Mouse (Mus musculus): ENCODE data around the gene Tmem88b. TPM values are rescaled to one million over a fixed set of nuclear protein-coding genes. Genes with fewer than 3 reads are reported as not detected.
"Not testable (repeated sequence)": the region's sequence is repeated elsewhere in the genome, so short reads cannot be mapped to it uniquely, and the experiment has no call there.

The Tmem88b gene
- total RNA-seq (2021), result 1 to 10 TPM; 4.6 to 4.9 TPM

DNA sequence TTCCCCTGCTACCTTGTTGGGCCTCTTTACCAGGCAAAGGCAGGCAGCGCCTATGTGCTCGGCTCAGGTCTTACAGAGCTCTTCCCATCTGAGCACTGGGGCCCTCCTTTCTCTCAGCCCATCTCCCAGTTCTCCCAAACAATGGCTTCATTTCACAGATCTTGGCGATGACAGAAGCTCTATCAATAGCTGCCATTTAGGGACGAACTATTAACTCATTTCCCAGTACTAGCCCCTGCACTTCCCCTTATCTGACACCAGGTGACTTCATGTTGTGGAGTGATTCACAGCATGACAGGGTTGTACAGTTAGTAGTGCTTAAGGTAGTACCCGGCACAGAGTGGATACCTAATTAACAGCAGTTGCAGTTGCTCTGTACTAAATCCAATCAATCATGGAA lies at the start of gene Tmem88b:
Gene Tmem88b (minus strand): TSS at position 56 of the 400 bp plus-strand sequence.
- no peak for DNase-seq

DNA sequence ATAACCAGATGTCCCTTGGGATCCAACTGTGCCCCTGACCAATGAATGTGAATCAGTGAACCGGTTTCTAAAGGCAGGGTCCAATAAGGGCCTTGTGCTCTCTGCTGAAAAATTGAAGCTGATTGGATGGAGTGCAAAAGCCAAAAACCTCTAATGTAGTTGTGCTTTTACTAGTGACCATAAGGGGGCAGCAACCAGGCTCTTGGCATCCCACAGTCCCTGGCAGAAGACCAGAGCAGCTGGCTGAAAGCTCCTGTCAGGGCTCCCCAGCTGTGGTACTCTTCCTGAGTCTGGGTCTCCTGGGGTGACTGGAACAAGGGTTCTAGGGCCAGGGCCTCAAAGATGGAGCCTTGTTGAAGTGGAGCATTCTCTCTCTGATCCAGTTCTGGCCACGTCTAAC lies 48.2 kb upstream of the Tmem88b start:
- peak; percentile 92 for DNase-seq

DNA sequence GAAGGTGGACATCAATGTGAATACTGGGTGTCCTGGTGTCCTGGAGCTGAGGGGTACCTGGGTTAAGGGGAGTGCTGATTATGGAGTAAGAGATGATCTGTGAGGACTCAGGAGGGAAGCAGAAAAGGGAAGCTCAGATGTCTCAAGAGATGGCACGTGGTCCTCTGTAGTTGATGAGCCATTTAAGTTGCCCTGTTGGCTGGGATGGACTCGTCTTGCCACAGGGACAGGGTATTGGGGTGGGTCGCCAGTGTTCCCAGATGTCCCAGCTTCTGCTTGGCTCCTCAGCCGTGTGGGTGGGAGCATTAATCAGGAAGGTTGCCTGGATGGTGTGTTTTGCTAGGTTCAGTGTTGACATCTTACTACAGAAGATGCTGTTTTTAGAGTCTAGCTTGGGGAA lies 47.6 kb upstream of the Tmem88b start:
- DNase-seq, result no peak

DNA sequence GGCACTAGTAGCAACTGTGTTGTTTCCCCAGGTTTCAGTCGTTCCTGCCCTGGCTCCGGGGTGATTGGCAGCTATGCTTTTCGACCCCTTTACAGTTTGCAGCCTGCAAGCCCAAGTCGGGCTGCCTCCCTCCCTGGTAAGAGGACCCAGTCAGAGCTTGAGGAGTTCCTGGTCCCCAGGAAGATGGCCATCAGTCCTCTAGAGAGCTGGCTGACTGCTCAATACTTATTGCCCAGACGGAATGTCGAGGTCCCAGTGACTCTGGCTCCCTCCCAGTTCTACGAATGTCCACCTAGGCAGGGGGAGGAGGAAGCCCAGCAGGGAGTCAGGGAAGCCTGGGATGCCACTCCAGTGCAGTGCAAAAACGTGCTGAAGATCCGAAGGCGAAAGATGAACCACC lies 46.6 kb upstream of the Tmem88b start:
- DNase-seq, result no peak

DNA sequence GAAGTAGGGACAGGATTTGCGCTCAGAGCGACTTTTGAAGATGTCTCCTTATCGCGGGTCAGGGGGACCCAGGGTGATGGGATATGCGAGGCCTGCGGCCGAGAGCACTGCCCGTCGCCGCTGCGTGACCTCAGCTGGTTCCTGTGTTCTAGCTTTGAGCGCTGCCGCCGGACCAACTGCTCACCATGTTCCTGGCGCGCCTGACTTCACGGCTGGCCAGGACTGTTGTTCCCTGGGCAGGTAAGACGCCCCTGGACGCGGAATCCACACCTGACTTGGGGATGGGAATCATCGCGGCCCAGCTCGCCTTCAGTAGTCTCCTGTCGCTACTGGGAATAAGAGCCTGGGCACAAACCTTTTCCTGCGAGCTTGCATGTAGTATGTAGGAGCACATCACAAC lies 46.2 kb upstream of the Tmem88b start:
- no peak for DNase-seq

DNA sequence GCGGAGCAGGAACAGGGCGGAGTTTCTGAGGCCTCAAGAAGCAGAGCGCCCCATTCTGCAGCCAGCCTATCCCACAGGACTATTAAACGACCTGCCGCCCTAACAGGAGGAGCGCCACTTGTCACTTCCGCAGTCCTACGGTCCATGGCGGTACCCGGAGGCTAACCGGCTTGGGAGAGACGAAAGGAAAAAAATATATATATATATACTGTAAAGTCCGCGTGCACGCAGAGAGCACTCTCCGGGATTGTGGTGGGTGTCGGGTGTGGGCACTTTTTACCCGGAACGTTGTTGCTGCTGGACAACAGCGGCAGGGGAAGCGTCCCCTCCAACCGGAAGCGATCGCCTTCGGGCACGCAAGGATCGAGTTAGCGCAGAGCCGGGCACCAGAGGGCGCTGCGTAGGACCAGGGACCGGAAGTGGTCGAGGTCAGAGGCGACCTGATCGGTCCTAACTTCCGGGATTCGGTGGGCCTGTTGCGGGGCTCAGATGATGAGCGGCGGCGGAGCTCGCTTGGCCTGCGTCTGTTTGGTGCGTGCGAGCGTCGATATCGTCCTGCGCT lies 45.6 kb upstream of the Tmem88b start, which contains the start of gene Aurkaip1:
Gene Aurkaip1 (plus strand): TSS at position 68 of the 562 bp plus-strand sequence.
- peak; percentile 98 for DNase-seq

DNA sequence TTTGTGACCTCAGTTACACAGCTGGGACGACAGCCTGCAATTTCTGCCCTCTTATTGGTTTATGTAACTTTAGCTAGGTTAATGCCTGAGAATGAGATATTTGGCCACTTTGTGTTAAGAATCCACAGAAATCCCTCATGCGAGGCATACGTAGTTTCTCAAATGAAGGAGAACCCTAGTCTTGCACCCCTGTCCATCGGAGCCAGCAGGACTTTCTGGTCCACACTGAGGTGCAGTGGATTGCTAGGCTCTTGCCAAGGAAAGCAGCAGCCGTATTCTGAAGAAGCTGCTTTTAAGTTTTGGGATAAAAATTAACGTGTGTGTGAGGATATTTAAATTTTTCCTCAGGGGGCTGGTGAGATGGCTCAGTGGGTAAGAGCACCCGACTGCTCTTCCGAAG lies 44.9 kb upstream of the Tmem88b start:
- no peak for DNase-seq

DNA sequence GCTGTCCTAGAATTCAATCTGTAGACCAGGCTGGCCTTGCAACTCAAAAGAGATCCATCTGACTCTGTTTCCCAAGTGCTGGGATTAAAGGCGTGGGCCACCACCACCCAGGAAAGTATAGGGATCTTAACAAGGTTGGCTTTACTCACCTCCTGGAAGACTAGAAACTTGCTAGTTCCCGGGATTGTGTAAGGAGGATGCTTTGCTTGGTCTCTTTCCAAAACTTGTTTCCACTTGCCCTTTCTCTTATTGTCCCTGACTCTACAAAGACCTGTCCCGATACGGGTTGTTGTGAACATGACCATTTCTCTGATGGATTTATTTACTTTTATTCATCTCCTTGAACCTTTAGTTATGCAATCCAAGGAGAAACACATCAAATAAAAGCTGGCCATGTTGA lies 44.2 kb upstream of the Tmem88b start:
- DNase-seq, result no peak

DNA sequence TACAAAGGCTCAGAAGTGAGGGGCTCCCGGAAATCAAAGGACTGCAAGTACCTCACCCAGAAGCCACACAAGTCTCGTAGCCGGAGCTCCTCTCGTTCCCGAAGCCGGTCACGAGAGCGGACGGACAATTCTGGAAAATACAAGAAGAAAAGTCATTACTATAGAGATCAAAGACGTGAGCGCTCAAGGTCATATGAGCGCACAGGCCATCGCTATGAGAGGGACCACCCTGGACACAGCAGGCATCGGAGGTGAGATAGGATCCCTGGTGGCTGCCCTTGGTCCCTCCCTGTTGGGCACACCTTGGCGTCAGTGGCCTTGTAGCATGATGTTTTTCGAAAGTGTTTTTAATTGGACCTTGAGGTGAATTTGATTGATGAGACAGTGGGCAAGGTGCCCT lies 37.8 kb upstream of the Tmem88b start:
- DNase-seq, result no peak

DNA sequence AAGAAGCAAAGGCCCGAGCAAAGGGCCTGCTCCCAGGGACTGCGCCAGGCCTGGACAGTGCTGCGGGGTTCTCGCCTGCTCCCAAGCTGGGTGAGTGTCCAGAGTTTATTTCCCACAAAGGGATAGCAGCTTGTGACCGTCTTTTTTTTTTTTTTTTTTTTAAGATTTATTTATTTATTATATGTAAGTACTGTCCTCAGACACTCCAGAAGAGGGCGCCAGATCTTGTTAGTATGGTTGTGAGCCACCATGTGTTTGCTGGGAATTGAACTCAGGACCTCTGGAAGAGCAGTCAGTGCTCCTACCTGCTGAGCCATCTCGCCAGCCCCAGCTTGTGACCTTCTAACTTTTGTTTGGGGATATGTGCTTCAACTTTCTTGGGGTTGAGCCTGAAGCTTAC lies 35.4 kb upstream of the Tmem88b start:
- peak; percentile 51 for DNase-seq

DNA sequence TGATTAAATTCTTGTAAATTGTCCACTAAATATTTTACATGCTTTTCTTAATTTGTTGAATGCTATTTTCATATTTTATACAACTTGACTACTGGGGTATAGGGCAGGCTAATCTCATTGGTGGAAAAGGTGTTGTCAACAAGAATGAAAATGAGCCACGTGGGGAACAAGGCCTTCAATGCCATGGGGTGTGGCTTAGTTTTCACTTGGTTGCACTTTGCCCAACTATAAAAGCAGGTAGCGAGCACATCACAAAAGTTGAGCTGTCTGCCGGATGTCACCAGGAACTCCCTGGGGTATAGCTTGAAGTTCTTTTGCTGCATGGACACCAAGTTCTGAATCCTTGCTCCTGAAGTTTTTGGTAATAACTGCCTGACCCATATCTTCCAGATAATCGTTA lies 31.9 kb upstream of the Tmem88b start:
- no peak for DNase-seq

DNA sequence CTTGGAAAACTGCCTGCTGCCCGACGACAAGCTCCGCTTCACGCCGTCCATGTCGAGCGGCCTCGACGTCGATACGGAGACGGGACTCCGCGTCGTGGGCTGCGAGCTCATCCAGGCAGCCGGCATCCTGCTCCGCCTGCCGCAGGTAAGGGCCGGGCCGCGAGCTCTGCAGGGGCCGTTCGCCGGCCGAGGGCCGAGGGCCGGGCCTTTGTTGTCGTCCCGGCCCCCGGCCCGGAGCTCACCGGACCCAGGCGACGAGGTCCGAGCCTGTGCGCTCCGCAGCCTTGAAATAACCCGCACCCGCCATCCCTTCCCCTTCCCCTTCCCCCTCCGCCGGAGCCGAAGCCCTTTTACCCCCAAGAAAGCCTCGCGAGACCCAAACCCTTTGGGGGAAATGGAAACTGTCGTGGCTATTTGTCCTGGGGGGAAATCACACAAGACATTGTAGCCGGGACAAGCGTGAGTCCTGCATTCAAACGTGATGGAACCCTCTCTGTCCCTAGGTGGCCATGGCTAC lies 27.0 kb upstream of the Tmem88b start:
- DNase-seq, result peak; percentile 65

DNA sequence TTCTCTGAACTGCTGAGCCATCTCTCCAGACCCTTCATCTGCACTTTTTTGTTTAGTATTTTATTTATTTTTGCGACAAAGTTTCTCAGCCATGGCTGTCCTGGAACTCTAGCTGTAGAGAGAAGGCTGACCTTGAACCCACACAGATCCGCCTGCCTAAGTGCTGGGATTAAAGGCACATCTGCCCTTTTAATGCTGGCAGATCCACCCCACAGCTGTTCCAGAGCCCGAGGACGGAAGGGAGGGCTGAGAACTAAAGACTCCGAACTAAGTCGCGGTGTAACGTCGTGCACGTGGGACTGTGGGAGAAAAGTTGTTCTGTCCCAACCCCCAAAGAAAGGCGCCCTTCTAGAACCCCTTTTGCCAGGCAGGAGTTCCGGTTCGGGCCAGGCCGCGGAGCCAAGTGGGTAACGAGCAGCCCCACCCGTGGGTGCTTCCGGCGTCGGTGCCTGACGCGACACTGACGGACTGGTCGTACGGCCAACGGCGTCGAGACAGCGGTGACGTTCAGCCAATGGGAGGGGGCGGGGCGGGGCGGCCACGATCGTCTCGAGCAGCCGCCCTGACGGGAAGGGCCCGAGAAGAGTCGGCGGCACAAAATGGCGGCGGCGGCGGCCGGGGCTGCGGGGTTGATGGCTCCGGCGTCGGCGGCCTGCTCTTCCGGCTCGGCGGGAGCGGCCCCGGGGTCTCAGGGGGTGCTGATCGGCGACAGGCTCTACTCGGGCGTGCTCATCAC lies 26.4 kb upstream of the Tmem88b start, which contains the start of gene Ccnl2:
Gene Ccnl2 (plus strand): TSS at position 561 of the 736 bp plus-strand sequence.
- peak; percentile 94 for DNase-seq

DNA sequence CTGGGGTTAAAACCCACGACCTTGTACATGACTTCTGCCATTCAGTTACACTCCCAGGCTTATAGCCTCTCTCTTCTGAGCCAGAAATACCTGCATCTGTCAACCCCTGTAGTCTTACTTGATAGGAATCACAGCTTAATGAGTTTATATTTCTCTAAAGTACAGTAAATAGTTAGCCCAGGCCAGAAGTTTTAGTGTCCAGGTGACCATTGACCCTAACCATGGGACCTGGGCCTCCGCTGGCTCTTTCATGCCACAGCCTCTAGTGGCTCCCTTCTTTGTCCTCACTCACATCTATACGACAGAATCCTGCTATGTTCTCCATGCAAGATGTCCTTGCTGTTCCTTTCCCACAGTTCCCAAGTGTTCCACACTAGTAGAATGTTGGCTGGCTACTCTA lies 22.2 kb upstream of the Tmem88b start:
- no peak for DNase-seq

DNA sequence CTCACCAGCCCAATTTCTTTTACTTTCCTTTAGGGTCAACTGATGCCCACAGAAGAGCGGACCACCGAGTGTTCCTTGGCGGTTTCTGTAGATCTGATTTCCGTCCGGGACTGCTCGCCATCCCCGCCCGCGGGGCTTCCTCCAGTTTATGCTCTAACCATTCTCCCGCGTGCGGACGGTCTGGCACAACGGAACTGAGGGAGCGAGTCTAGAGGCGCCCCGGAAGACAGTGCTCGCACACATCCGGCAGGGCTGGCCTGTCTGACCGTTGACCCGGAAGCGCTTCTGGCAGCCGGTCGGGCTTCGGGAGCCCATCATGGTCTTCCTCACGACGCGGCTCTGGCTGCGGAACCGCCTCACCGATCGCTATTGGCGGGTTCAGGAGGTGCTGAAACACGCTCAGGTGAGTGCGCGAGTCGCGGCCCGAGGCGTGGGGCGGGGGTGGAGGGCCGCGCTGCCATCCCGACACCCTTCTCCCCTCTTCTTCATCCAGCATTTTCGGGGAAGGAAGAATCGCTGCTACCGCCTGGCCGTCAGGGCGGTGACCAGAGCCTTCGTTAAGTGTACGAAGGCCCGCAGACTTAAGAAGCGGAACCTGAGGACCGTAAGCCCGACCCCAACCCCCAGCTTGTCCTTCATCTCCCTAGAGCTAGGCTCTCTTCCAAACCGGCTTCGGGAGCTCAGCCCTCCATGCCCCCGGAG lies 17.8 kb upstream of the Tmem88b start:
- peak; percentile 98 for DNase-seq

DNA sequence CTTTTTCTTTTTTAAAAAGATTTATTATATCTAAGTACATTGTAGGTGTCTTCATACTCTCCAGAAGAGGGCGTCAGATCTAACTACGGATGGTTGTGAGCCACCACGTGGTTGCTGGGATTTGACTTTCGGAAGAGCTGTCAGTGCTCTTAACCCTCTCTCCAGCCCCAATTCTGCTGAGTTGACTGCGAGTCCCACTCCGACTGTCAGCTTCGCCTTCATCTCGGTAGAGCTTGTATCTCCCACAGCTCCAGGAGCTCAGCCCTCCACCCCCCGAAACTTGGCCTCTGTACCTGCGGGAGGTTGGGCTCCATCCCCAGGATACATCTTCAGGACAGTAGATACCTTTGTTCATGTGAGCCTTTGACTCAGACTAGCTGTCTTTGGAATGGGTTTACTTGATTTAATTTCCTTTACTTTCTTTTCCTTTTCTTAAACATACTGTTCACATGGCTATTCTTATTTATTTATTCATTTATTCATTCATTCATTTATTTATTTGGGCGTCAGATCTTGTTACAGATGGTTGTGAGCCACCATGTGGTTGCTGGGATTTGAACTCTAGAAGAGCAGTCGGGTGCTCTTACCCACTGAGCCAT lies 17.2 kb upstream of the Tmem88b start, which contains the start of gene Mrpl20:
Gene Mrpl20 (plus strand): TSS at position 138 of the 599 bp plus-strand sequence.
- no peak for DNase-seq

DNA sequence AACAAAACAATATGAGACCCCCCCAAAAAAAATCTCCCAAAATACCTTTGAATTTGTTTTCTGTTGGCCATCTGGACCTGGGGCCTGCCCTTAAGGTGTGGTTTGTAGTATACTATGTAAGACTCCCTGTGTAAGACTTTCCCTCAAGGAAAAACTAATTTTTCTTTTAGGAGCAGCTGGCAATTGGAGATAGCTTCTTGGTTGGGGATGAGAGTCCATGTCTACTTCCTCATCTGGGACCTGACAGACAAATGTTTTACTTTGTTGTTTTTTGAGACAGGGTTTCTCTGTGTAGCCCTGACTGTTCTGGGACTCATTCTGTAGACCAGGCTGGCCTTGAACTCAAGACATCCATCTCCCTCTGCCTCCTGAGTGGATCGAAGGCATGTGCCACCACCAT lies 16.4 kb upstream of the Tmem88b start:
- DNase-seq, result no peak

DNA sequence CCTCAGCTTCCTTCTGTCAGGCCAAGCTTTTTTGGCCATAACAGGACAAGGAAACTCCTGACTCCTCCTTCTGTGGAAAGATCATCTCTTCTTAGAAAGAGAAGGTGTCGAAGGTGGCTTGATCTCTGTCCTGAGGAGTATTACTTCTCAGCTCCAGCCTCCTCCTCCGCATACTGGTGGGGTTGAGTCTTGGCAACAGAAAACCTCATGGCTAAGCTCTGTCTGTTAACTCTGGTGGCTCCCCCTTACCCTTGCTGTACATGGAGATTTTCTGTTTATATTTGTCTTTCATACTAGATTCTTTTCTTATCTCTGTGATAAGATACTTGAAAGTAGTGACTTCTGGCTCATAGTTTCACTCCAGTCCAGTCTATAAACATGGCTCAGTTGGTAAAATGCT lies 8.1 kb upstream of the Tmem88b start:
- no peak for DNase-seq

DNA sequence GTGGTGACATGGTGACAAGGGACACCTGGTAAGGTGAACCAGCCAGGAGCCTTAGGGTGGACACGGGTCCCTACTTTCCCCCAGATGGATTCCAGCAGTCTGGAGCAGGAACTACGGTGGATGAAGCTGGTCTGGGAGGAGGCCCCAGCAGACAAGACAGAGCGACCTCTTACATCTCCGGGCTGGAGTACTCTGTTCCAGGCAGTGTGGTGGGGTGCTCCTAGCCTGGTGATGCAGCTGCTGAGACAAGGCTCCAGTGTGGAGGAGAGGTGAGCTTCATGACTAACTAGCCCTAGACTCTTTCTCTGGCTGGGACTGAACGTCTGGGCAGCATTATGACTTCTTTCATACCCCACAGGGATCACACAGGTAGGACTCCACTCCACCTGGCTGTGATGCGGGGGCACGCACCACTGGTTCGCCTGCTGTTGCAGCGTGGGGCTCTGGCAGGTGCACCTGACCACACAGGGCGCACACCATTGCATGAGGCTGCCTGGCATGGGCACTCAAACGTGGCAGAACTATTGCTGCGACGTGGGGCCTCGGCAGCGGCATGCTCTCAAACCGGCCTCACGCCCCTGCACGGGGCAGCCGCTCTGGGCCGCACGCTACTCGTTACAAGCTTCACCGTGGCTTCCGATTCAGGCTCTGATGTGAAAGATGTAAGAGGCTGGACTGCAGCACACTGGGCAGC lies 5.7 kb upstream of the Tmem88b start:
- no peak for DNase-seq

DNA sequence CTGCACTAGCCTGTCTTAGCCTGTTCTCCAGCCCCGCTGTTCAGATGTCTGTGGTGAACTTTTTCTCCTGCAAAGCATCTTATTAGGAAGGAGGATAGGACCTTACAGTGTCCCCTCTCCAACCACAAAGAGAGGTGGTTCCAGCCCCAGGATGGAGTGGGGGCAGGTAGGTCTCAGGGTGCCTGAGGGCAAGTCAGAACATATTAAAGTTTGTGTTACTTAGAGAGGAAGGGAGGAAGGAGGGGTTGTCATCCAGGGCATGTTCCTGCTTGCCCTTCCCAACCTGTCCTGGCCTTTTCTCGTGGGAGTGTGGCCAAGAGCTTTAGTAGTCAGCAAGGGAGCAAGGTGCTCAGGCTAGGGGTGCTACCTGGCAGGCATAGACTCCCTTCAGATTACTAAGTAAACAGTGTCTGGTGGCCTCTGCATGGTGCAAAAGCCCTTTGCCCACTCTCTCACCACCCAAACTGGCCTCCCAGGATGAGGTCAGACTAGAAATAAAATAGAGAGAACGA lies 5.0 kb upstream of the Tmem88b start:
- no peak for DNase-seq

DNA sequence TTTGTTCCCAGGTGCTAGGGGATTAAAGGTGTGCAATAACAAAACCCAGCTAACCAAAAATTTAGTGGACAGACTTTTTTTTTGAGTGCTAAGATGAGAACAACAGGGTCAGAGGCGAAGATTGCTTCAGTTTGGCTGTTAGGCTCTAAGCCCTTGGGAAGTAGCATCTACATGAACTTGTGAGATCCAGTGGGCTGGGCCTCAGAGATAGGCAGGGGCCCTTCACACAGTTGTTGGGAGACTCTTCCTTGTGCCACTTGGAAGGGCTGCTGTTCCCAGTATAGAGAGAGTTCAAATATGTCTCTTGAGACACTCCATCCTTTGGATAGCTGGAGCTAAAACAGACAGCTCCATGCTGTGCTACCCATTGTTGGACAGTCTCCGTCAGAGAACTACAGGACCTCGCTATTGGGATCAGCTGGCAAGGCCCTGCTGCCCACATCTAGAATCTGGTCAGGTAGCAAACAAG lies 4.4 kb upstream of the Tmem88b start, which contains the start of gene Ankrd65:
Gene Ankrd65 (plus strand): TSS at position 419 of the 469 bp plus-strand sequence.
- DNase-seq, result no peak

DNA sequence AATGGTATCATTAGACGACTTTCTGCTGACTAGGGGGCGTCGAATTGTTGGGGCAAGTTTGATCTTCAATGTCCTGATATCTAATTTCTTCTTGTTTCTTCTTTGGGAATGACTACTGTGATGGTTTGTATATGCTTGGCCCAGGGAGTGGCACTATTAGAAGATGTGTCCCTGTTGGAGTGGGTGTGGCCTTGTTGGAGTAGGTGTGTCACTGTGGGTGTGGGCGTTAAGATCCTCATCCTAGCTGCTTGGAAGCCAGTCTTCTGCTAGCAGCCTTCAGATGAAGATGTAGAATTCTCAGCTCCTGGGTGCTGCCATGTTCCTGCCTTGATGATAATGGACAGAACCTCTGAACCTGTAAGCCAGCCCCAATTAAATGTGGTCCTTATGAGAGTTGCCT lies 3.2 kb upstream of the Tmem88b start:
- not testable (repeated sequence) for DNase-seq

Measured in heart, postnatal 4 days (tissue).